Mouse (Mus musculus) hindbrain, embryonic 11.5 days (tissue): ENCODE measurements around the gene Gm20388. TPM values are rescaled to one million over a fixed set of nuclear protein-coding genes. Genes with fewer than 3 reads are reported as not detected.

ENCODE experiments used
- ATAC-seq: fragments of 200-750 bp; cut with Nextera tagmentation; 2 replicates; pipeline ENCODE4 v1.8.0; 2017; ENCODE audit warnings: mild to moderate bottlenecking, moderate TSS enrichment, moderate library complexity; ENCODE audit not compliant: low FRiP score
- DNase-seq: peaks from one replicate; pipeline ENCODE4 v3.0.0-alpha.2; 2015; ENCODE audit warnings: low spot score
- H3K27ac ChIP-seq: fragments of 300-500 bp; sonication (generic); 2 replicates; pipeline ENCODE4 v1.5.1; 2014; ENCODE audit warnings: mild to moderate bottlenecking, low read depth, low read length
- H3K27me3 ChIP-seq: fragments of 300-500 bp; sonication (generic); 2 replicates; pipeline ENCODE4 v1.6.1; 2014; ENCODE audit warnings: mild to moderate bottlenecking, low read length, moderate library complexity, mixed read lengths; ENCODE audit not compliant: control insufficient read depth, insufficient read depth
- H3K36me3 ChIP-seq: fragments of 300-500 bp; sonication (generic); 2 replicates; pipeline ENCODE4 v1.6.1; 2014; ENCODE audit warnings: mild to moderate bottlenecking, low read length, moderate library complexity, mixed read lengths; ENCODE audit not compliant: control insufficient read depth, insufficient read depth
- H3K4me1 ChIP-seq: fragments of 300-500 bp; sonication (generic); replicated peaks from 2 replicates; pipeline ENCODE4 v1.6.1; 2014; ENCODE audit warnings: low read length, mixed read lengths; ENCODE audit not compliant: control insufficient read depth, insufficient read depth
- H3K4me2 ChIP-seq: fragments of 300-500 bp; sonication (generic); replicated peaks from 2 replicates; pipeline ENCODE4 v1.6.1; 2014; ENCODE audit warnings: mild to moderate bottlenecking, low read depth, low read length
- H3K4me3 ChIP-seq: fragments of 300-500 bp; sonication (generic); 2 replicates; pipeline ENCODE4 v1.5.1; 2014; ENCODE audit warnings: low read depth, low read length
- H3K9ac ChIP-seq: fragments of 300-500 bp; sonication (generic); 2 replicates; pipeline ENCODE4 v1.6.1; 2014; ENCODE audit warnings: low read depth, low read length
- H3K9me3 ChIP-seq: fragments of 300-500 bp; sonication (generic); 2 replicates; pipeline ENCODE4 v1.6.1; 2016; ENCODE audit warnings: low read length; ENCODE audit not compliant: control insufficient read depth
- WGBS: fragments of 180-500 bp; shearing (Covaris S2); extraction: QIAGEN DNeasy Blood & Tissue Kit; methylation state at CpG from one replicate; pipeline ENCODE4 v1.1.7; 2014; 5-methylcytosine and 5-hydroxymethylcytosine counted together
- polyA plus RNA-seq: library from polyadenylated mRNA; unstranded; fragments of >200 nt; fragmentation: Nextera tagmentation; extraction: Ambion mirVana; gene quantifications from 2 replicates; pipeline ENCODE4 v1.2.1, GENCODE M21; 2014

Gm20388 gene
- polyA plus RNA-seq, 1 experiment from 2014 or later: 11.8 TPM

DNA sequence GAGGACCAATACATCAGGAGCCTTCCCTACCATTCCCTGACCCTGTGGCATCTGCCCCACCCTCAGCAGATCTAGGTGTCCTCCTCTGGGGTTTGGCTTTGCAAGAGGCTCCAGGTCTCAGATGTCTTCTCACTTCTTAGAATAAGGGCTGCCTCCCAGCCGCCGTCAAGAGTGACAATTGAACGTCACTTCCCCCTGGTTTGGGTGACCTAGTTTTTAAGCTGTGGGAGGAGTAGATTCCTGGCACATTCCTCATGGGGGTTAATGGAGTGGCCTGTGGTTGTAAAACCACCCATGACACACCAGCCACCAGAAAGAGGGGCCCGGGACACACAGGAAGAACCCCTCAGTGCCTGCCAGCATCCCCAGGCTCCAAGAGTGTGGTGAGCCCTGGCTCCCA, 140.4 kb downstream of the Gm20388 start:
- Histone ChIP-seq H3K4me3 (no peak overlapping the region), H3K36me3 (no peaks in the 10 kb centered on the region), H3K9me3 (no peaks in the 10 kb centered on the region), H3K27ac (no peak overlapping the region), H3K4me2 (no peak overlapping the region), H3K9ac (no peak overlapping the region), H3K4me1 (no peaks in the 10 kb centered on the region), H3K27me3 (no peaks in the 10 kb centered on the region)
- ATAC-seq: no peak
- DNase-seq: no peak
- 78% methylated on average over 4 of the region's 4 CpGs for WGBS

- 83% methylated on average over 4 of the region's 4 CpGs for WGBS
- H3K4me1 ChIP-seq: no peaks in the 10 kb centered on the region
- no peak for DNase-seq
- H3K27me3 ChIP-seq: no peaks in the 10 kb centered on the region
- H3K27ac ChIP-seq: no peak overlapping the region
- H3K4me2 ChIP-seq: no peak overlapping the region
- H3K9me3 ChIP-seq: no peaks in the 10 kb centered on the region
- no peak overlapping the region for H3K4me3 ChIP-seq
- H3K36me3 ChIP-seq: no peaks in the 10 kb centered on the region
- H3K9ac ChIP-seq: no peak overlapping the region
- ATAC-seq: no peak
Observed at GRCm38 (mm10) chr8:120051908-120052307, 141.3 kb downstream of the Gm20388 start.

GRCm38 (mm10) chr8:120052318-120052717, 141.7 kb downstream of the Gm20388 start:
- no peak overlapping the region for H3K4me2 ChIP-seq
- 78% methylated on average over 8 of the region's 8 CpGs for WGBS
- H3K36me3 ChIP-seq: no peaks in the 10 kb centered on the region
- no peak overlapping the region for H3K4me3 ChIP-seq
- no peak for ATAC-seq
- no peaks in the 10 kb centered on the region for H3K27me3 ChIP-seq
- H3K27ac ChIP-seq: no peak overlapping the region
- no peak overlapping the region for H3K9ac ChIP-seq
- H3K9me3 ChIP-seq: no peaks in the 10 kb centered on the region
- no peak for DNase-seq
- no peaks in the 10 kb centered on the region for H3K4me1 ChIP-seq

DNA sequence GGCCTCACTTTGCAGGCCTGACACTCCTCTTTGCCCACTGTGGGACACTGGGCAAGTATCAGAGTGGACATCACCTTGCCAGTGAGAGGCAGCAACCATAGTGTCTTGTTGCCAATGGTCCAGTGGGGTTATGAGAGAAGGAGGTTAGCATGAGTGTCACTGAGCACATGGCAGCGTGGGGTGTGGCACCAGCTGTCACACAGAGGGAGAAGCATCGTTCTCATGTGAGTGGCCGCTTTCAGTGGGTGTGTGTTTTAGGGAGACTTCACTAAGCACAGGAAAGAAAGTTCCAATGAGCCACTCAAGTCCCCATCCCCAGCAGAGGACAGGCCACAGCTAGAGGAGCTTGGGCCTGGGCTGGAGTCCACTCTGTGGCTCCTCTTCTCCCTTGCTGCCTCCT, 144.2 kb downstream of the Gm20388 start:
- no peak for ATAC-seq
- no peak for DNase-seq
- WGBS: 89% methylated on average over 3 of the region's 3 CpGs
- Histone ChIP-seq H3K9me3 (no peaks in the 10 kb centered on the region), H3K9ac (no peak overlapping the region), H3K4me2 (no peak overlapping the region), H3K36me3 (no peaks in the 10 kb centered on the region), H3K27me3 (no peaks in the 10 kb centered on the region), H3K4me3 (no peak overlapping the region), H3K4me1 (no peaks in the 10 kb centered on the region), H3K27ac (no peak overlapping the region)

DNA sequence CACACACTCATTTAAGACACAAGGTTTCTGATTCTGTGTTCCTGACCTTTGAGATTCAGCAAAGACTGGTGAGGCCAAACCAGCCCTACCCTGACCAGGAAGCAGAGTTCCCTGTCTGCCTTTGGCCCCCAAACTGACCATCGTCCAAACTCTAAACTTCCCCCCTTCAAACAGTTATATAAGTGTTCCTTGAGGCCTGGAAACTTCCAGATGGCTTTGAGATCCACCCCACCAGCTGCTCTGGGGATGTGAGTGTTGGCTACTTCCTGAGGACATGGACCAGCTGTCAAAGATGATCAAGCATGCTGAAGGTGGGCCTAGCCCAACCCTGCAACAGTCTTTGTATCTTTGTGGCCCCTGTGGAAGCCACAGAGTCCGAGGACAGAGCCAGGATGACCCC, 146.4 kb downstream of the Gm20388 start:
- Histone ChIP-seq H3K27ac (no peak overlapping the region), H3K4me1 (no peaks in the 10 kb centered on the region), H3K36me3 (no peaks in the 10 kb centered on the region), H3K4me3 (no peak overlapping the region), H3K27me3 (no peaks in the 10 kb centered on the region), H3K9ac (no peak overlapping the region), H3K9me3 (no peaks in the 10 kb centered on the region), H3K4me2 (no peak overlapping the region)
- no peak for ATAC-seq
- no peak for DNase-seq
- WGBS: 75% methylated on average over 2 of the region's 2 CpGs

GRCm38 (mm10) chr8:120062742-120063141, 152.1 kb downstream of the Gm20388 start:
- Histone ChIP-seq H3K9ac (no peak overlapping the region), H3K9me3 (no peaks in the 10 kb centered on the region), H3K27me3 (no peaks in the 10 kb centered on the region), H3K4me1 (no peaks in the 10 kb centered on the region), H3K27ac (no peak overlapping the region), H3K4me3 (no peak overlapping the region), H3K36me3 (no peaks in the 10 kb centered on the region), H3K4me2 (no peak overlapping the region)
- WGBS: 87% methylated on average over 14 of the region's 14 CpGs
- DNase-seq (no peak), ATAC-seq (no peak)

- no peaks in the 10 kb centered on the region for H3K9me3 ChIP-seq
- no peak overlapping the region for H3K4me3 ChIP-seq
- H3K9ac ChIP-seq: no peak overlapping the region
- no peak overlapping the region for H3K4me2 ChIP-seq
- no peak overlapping the region for H3K27ac ChIP-seq
- ATAC-seq: no peak
- no peaks in the 10 kb centered on the region for H3K4me1 ChIP-seq
- H3K36me3 ChIP-seq: no peaks in the 10 kb centered on the region
- no peak for DNase-seq
- H3K27me3 ChIP-seq: no peaks in the 10 kb centered on the region
- WGBS: 87% methylated on average over 3 of the region's 3 CpGs
Observed at GRCm38 (mm10) chr8:120063326-120063725, 152.7 kb downstream of the Gm20388 start.

DNA sequence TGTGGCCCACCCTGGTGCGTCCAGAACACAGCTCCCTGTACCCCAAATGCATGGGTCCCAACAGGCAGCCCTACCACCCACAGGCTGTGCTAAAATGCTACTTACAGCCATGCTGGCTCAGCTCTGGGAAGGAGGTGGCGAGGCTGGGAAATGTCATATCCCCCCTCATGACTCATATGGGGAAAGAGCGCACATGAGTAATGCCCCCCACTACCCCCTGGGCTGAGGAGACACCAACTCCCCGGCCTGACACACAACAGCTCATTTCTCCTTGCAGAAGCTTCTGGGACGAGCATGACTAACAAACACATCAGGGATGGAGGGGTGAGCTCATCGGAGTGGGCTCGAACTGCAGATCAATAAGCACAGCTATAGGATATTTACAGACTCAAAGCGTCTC, 155.0 kb downstream of the Gm20388 start:
- WGBS: 92% methylated on average over 8 of the region's 8 CpGs
- no peak overlapping the region for H3K9ac ChIP-seq

DNA sequence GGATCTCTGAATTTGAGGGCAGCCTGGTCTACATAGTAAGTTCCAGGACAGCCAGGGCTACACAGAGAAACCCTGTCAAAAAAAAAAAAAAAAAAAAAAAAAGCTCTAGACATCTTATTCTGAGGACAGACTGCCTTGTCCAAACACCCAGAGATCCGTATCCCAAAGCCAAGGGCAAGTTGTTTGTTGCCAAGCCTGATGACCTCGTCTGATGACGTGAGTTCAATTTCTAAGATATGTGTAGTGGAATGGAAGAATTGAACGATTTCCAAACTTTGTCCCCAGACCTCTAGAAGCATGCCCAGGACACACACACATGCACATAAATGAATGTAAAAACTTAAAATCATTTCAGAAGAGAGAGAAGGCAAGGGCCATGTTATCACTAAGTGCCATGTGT, 155.6 kb downstream of the Gm20388 start:
- Histone ChIP-seq H3K27ac (no peak overlapping the region), H3K9ac (no peak overlapping the region), H3K9me3 (no peaks in the 10 kb centered on the region), H3K4me1 (no peaks in the 10 kb centered on the region), H3K4me3 (no peak overlapping the region), H3K4me2 (no peak overlapping the region), H3K36me3 (no peaks in the 10 kb centered on the region), H3K27me3 (no peaks in the 10 kb centered on the region)
- WGBS: 91% methylated on average over 4 of the region's 4 CpGs
- DNase-seq (no peak), ATAC-seq (no peak)

More for the DNA sequence above, 155.0 kb downstream of the Gm20388 start:
- Histone ChIP-seq H3K27ac (no peak overlapping the region), H3K4me3 (no peak overlapping the region), H3K27me3 (no peaks in the 10 kb centered on the region), H3K4me2 (no peak overlapping the region), H3K4me1 (no peaks in the 10 kb centered on the region), H3K9me3 (no peaks in the 10 kb centered on the region), H3K36me3 (no peaks in the 10 kb centered on the region)
- DNase-seq (no peak), ATAC-seq (no peak)
